Mouse (Mus musculus): Measurements from ENCODE around the gene Kansl2. TPM values are rescaled to one million over a fixed set of nuclear protein-coding genes. Genes with fewer than 3 reads are reported as not detected.

Gene Kansl2
- polyA plus RNA-seq (2015; fragmentation: Illumina TruSeq; extraction: RNeasy Lipid Tissue Mini Kit (QIAGEN cat#74804); ENCODE audit: insufficient read depth, low read depth, low replicate concordance), result 13.7 TPM

GRCm38 (mm10) chr15:98533881-98534627 lies at the start of gene Kansl2:
TSS of gene Kansl2 (minus strand) at chr15:98534264.

GRCm38 (mm10) chr15:98570873-98571538 lies 36.9 kb upstream of the Kansl2 start, which contains the start of the genes Ccnt1 and 4930415O20Rik:
TSS of gene Ccnt1 (minus strand) at chr15:98570923.
TSS of gene 4930415O20Rik (plus strand) at chr15:98571004.

GRCm38 (mm10) chr15:98492102-98492501 lies 42.0 kb downstream of the Kansl2 start, which contains the start of gene Olfr279:
TSS of gene Olfr279 (plus strand) at chr15:98492402.

GRCm38 (mm10) chr15:98482701-98483100 lies 51.4 kb downstream of the Kansl2 start, which contains the start of gene Lalba:
TSS of gene Lalba (minus strand) at chr15:98482721.

GRCm38 (mm10) chr15:98469596-98469995 lies 64.5 kb downstream of the Kansl2 start, which contains the start of gene OR5BS1P:
TSS of gene OR5BS1P (plus strand) at chr15:98469896.

Other genes with a start within 250 kb of the Kansl2 start
- gene Zfp641, start 238.1 kb downstream of the Kansl2 start, polyA plus RNA-seq (2015; fragmentation: Illumina TruSeq; extraction: RNeasy Lipid Tissue Mini Kit (QIAGEN cat#74804); ENCODE audit: insufficient read depth, low read depth, low replicate concordance), result 1.1 TPM
- not detected for gene Olfr285, start 216.9 kb downstream of the Kansl2 start, polyA plus RNA-seq (2015; fragmentation: Illumina TruSeq; extraction: RNeasy Lipid Tissue Mini Kit (QIAGEN cat#74804); ENCODE audit: insufficient read depth, low read depth, low replicate concordance)
- gene Olfr284, start 193.3 kb downstream of the Kansl2 start, polyA plus RNA-seq (2015; fragmentation: Illumina TruSeq; extraction: RNeasy Lipid Tissue Mini Kit (QIAGEN cat#74804); ENCODE audit: insufficient read depth, low read depth, low replicate concordance), result not detected
- not detected for gene Olfr283, start 153.3 kb downstream of the Kansl2 start, polyA plus RNA-seq (2015; fragmentation: Illumina TruSeq; extraction: RNeasy Lipid Tissue Mini Kit (QIAGEN cat#74804); ENCODE audit: insufficient read depth, low read depth, low replicate concordance)
- gene Olfr282, start 103.0 kb downstream of the Kansl2 start, polyA plus RNA-seq (2015; fragmentation: Illumina TruSeq; extraction: RNeasy Lipid Tissue Mini Kit (QIAGEN cat#74804); ENCODE audit: insufficient read depth, low read depth, low replicate concordance), result not detected
- not detected for gene Olfr281, start 81.7 kb downstream of the Kansl2 start, polyA plus RNA-seq (2015; fragmentation: Illumina TruSeq; extraction: RNeasy Lipid Tissue Mini Kit (QIAGEN cat#74804); ENCODE audit: insufficient read depth, low read depth, low replicate concordance)
- gene OR5BS1P, start 64.4 kb downstream of the Kansl2 start, polyA plus RNA-seq (2015; fragmentation: Illumina TruSeq; extraction: RNeasy Lipid Tissue Mini Kit (QIAGEN cat#74804); ENCODE audit: insufficient read depth, low read depth, low replicate concordance), result not detected
- not detected for gene Lalba, start 51.5 kb downstream of the Kansl2 start, polyA plus RNA-seq (2015; fragmentation: Illumina TruSeq; extraction: RNeasy Lipid Tissue Mini Kit (QIAGEN cat#74804); ENCODE audit: insufficient read depth, low read depth, low replicate concordance)
- not detected for gene Olfr279, start 41.9 kb downstream of the Kansl2 start, polyA plus RNA-seq (2015; fragmentation: Illumina TruSeq; extraction: RNeasy Lipid Tissue Mini Kit (QIAGEN cat#74804); ENCODE audit: insufficient read depth, low read depth, low replicate concordance)
- gene Ccnt1, start 36.7 kb upstream of the Kansl2 start, polyA plus RNA-seq (2015; fragmentation: Illumina TruSeq; extraction: RNeasy Lipid Tissue Mini Kit (QIAGEN cat#74804); ENCODE audit: insufficient read depth, low read depth, low replicate concordance), result 10.4 TPM
- 4.3 TPM for gene 4930415O20Rik, start 36.7 kb upstream of the Kansl2 start, polyA plus RNA-seq (2015; fragmentation: Illumina TruSeq; extraction: RNeasy Lipid Tissue Mini Kit (QIAGEN cat#74804); ENCODE audit: insufficient read depth, low read depth, low replicate concordance)
- 28.0 TPM for gene Adcy6, start 75.8 kb upstream of the Kansl2 start, polyA plus RNA-seq (2015; fragmentation: Illumina TruSeq; extraction: RNeasy Lipid Tissue Mini Kit (QIAGEN cat#74804); ENCODE audit: insufficient read depth, low read depth, low replicate concordance)
- gene Cacnb3, start 96.6 kb upstream of the Kansl2 start, polyA plus RNA-seq (2015; fragmentation: Illumina TruSeq; extraction: RNeasy Lipid Tissue Mini Kit (QIAGEN cat#74804); ENCODE audit: insufficient read depth, low read depth, low replicate concordance), result 5.0 TPM
- 15.6 TPM for gene Ddx23, start 128.6 kb upstream of the Kansl2 start, polyA plus RNA-seq (2015; fragmentation: Illumina TruSeq; extraction: RNeasy Lipid Tissue Mini Kit (QIAGEN cat#74804); ENCODE audit: insufficient read depth, low read depth, low replicate concordance)
- 1.2 TPM for gene Rnd1, start 143.2 kb upstream of the Kansl2 start, polyA plus RNA-seq (2015; fragmentation: Illumina TruSeq; extraction: RNeasy Lipid Tissue Mini Kit (QIAGEN cat#74804); ENCODE audit: insufficient read depth, low read depth, low replicate concordance)
- not detected for gene Ccdc65, start 173.9 kb upstream of the Kansl2 start, polyA plus RNA-seq (2015; fragmentation: Illumina TruSeq; extraction: RNeasy Lipid Tissue Mini Kit (QIAGEN cat#74804); ENCODE audit: insufficient read depth, low read depth, low replicate concordance)
- 174 TPM for gene Fkbp11, start 193.9 kb upstream of the Kansl2 start, polyA plus RNA-seq (2015; fragmentation: Illumina TruSeq; extraction: RNeasy Lipid Tissue Mini Kit (QIAGEN cat#74804); ENCODE audit: insufficient read depth, low read depth, low replicate concordance)
- gene Arf3, start 228.9 kb upstream of the Kansl2 start, polyA plus RNA-seq (2015; fragmentation: Illumina TruSeq; extraction: RNeasy Lipid Tissue Mini Kit (QIAGEN cat#74804); ENCODE audit: insufficient read depth, low read depth, low replicate concordance), result 12.4 TPM
- 0.39 TPM for gene Wnt10b, start 243.9 kb upstream of the Kansl2 start, polyA plus RNA-seq (2015; fragmentation: Illumina TruSeq; extraction: RNeasy Lipid Tissue Mini Kit (QIAGEN cat#74804); ENCODE audit: insufficient read depth, low read depth, low replicate concordance)